Mouse (Mus musculus) B cell, adult 2 months (primary cell): ENCODE measurements around the gene Grm1.
"Not testable (repeated sequence)": the region's sequence is repeated elsewhere in the genome, so short reads cannot be mapped to it uniquely, and the experiment has no call there.

ENCODE experiments used
- DNase-seq, 2 experiments: peaks; one replicate each; pipeline ENCODE4 v3.0.0; 2022

Gene Grm1

GRCm38 (mm10) chr10:11081611-11082398, at the start of gene Grm1:
Gene Grm1 (minus strand): TSS chr10:11082356.
- DNase-seq: no peak

GRCm38 (mm10) chr10:11121781-11122180, 39.6 kb upstream of the Grm1 start:
- no peak for DNase-seq

GRCm38 (mm10) chr10:11098475-11099044, 16.4 kb upstream of the Grm1 start:
- DNase-seq: no peak

GRCm38 (mm10) chr10:11086348-11086747, 4.2 kb upstream of the Grm1 start:
- DNase-seq: no peak

- DNase-seq: no peak
These were observed 1.2 kb downstream of the Grm1 start for GRCm38 (mm10) chr10:11080725-11081610.

GRCm38 (mm10) chr10:11080013-11080724, 2.0 kb downstream of the Grm1 start:
- no peak for DNase-seq

GRCm38 (mm10) chr10:11079506-11079905, 2.6 kb downstream of the Grm1 start:
- no peak for DNase-seq

GRCm38 (mm10) chr10:11065136-11065535, 17.0 kb downstream of the Grm1 start:
- DNase-seq: no peak

GRCm38 (mm10) chr10:11061318-11062071, 20.7 kb downstream of the Grm1 start:
- no peak for DNase-seq

- no peak for DNase-seq
These were observed 32.8 kb downstream of the Grm1 start for GRCm38 (mm10) chr10:11049361-11049760.

GRCm38 (mm10) chr10:11045421-11045820, 36.7 kb downstream of the Grm1 start:
- not testable (repeated sequence) for DNase-seq

- DNase-seq: no peak
These were observed 37.6 kb downstream of the Grm1 start for GRCm38 (mm10) chr10:11044455-11045106.

GRCm38 (mm10) chr10:11039323-11039722, 42.8 kb downstream of the Grm1 start:
- no peak for DNase-seq

GRCm38 (mm10) chr10:11032221-11032620, 49.9 kb downstream of the Grm1 start:
- DNase-seq: no peak

GRCm38 (mm10) chr10:11025764-11026518, 56.2 kb downstream of the Grm1 start:
- no peak for DNase-seq

- no peak for DNase-seq
These were observed 63.1 kb downstream of the Grm1 start for GRCm38 (mm10) chr10:11018970-11019531.

- no peak for DNase-seq
These were observed 68.5 kb downstream of the Grm1 start for GRCm38 (mm10) chr10:11013653-11014052.

- no peak for DNase-seq
These were observed 85.4 kb downstream of the Grm1 start for GRCm38 (mm10) chr10:10996766-10997165.

GRCm38 (mm10) chr10:10991708-10992107, 90.4 kb downstream of the Grm1 start:
- DNase-seq: no peak

- DNase-seq: no peak
These were observed 110.8 kb downstream of the Grm1 start for GRCm38 (mm10) chr10:10971311-10971710.
